Mouse (Mus musculus): ENCODE results near the gene Ranbp10. TPM values are rescaled to one million over a fixed set of nuclear protein-coding genes. Genes with fewer than 3 reads are reported as not detected.

Ranbp10 gene
- polyA plus RNA-seq, 1 experiment from 2014 or later: 11.1 TPM

GRCm38 (mm10) chr8:105801153-105801904 is 25.8 kb downstream of the Ranbp10 start:
- Histone ChIP-seq H3K4me1 (peaks cover 13% of the 10 kb centered on the region), H3K4me2 (no peak overlapping the region), H3K27ac (no peak overlapping the region), H3K27me3 (no peaks in the 10 kb centered on the region), H3K36me3 (peaks cover 13% of the 10 kb centered on the region), H3K9me3 (no peaks in the 10 kb centered on the region), H3K9ac (no peak overlapping the region), H3K4me3 (no peak overlapping the region)
- 88% methylated on average over 6 of the region's 6 CpGs for whole genome bisulfite sequencing
- ATAC-seq (ENCODE audit: insufficient number of reproducible peaks, low FRiP score, low TSS enrichment, low read depth): no peak

- Histone ChIP-seq H3K27ac (peak overlapping the region; percentile 73; the same call in 1 of the 2 replicates), H3K9me3 (no peaks in the 10 kb centered on the region), H3K4me2 (no peak overlapping the region), H3K9ac (no peak overlapping the region), H3K4me1 (peaks cover 18% of the 10 kb centered on the region), H3K4me3 (no peak overlapping the region), H3K27me3 (no peaks in the 10 kb centered on the region), H3K36me3 (0 out of 2 replicates have a peak, but pooled peaks cover 3% of the 10 kb centered on the region)
- whole genome bisulfite sequencing: 36% methylated on average over 8 of the region's 8 CpGs
- peak; percentile 61; the same call in 1 of the 2 replicates for ATAC-seq (ENCODE audit: insufficient number of reproducible peaks, low FRiP score, low TSS enrichment, low read depth)
Measured at GRCm38 (mm10) chr8:105799091-105799812, 27.9 kb downstream of the Ranbp10 start.

- no peaks in the 10 kb centered on the region for H3K36me3 ChIP-seq
- no peaks in the 10 kb centered on the region for H3K27me3 ChIP-seq
- no peak overlapping the region for H3K27ac ChIP-seq
- ATAC-seq (ENCODE audit: insufficient number of reproducible peaks, low FRiP score, low TSS enrichment, low read depth): no peak
- 80% methylated on average over 5 of the region's 5 CpGs for WGBS
- H3K4me3 ChIP-seq: no peak overlapping the region
- H3K9ac ChIP-seq: no peak overlapping the region
- H3K4me1 ChIP-seq: peaks cover 22% of the 10 kb centered on the region
- no peaks in the 10 kb centered on the region for H3K9me3 ChIP-seq
- H3K4me2 ChIP-seq: no peak overlapping the region
Measured at GRCm38 (mm10) chr8:105798408-105798807, 28.7 kb downstream of the Ranbp10 start.

GRCm38 (mm10) chr8:105795785-105796184 is 31.4 kb downstream of the Ranbp10 start:
- no peaks in the 10 kb centered on the region for H3K27me3 ChIP-seq
- H3K4me2 ChIP-seq: no peak overlapping the region
- H3K9ac ChIP-seq: no peak overlapping the region
- no peaks in the 10 kb centered on the region for H3K9me3 ChIP-seq
- no peak overlapping the region for H3K27ac ChIP-seq
- WGBS: 83% methylated on average over 1 of the region's 1 CpGs
- peaks cover 22% of the 10 kb centered on the region for H3K4me1 ChIP-seq
- no peaks in the 10 kb centered on the region for H3K36me3 ChIP-seq
- no peak overlapping the region for H3K4me3 ChIP-seq
- no peak for ATAC-seq (ENCODE audit: insufficient number of reproducible peaks, low FRiP score, low TSS enrichment, low read depth)

GRCm38 (mm10) chr8:105794009-105794598 is 33.0 kb downstream of the Ranbp10 start:
- Histone ChIP-seq H3K9me3 (no peaks in the 10 kb centered on the region), H3K4me3 (no peak overlapping the region), H3K36me3 (0 out of 2 replicates have a peak, but pooled peaks cover 3% of the 10 kb centered on the region), H3K4me2 (no peak overlapping the region), H3K27me3 (no peaks in the 10 kb centered on the region), H3K9ac (no peak overlapping the region), H3K4me1 (peaks cover 16% of the 10 kb centered on the region), H3K27ac (peak overlapping the region; percentile 50; the same call in 1 of the 2 replicates)
- 67% methylated on average over 3 of the region's 3 CpGs for WGBS
- ATAC-seq (ENCODE audit: insufficient number of reproducible peaks, low FRiP score, low TSS enrichment, low read depth): no peak

- WGBS: 84% methylated on average over 1 of the region's 1 CpGs
Measured at GRCm38 (mm10) chr8:105793331-105793730, 33.8 kb downstream of the Ranbp10 start.

GRCm38 (mm10) chr8:105789626-105790025 is 37.5 kb downstream of the Ranbp10 start:
- no peaks in the 10 kb centered on the region for H3K27me3 ChIP-seq
- H3K4me2 ChIP-seq: no peak overlapping the region
- H3K4me1 ChIP-seq: 0 out of 2 replicates have a peak, but pooled peaks cover 7% of the 10 kb centered on the region
- peaks cover 20% of the 10 kb centered on the region for H3K36me3 ChIP-seq
- H3K9me3 ChIP-seq: no peaks in the 10 kb centered on the region
- no peak overlapping the region for H3K9ac ChIP-seq
- no peak overlapping the region for H3K27ac ChIP-seq
- H3K4me3 ChIP-seq: no peak overlapping the region
- ATAC-seq (ENCODE audit: insufficient number of reproducible peaks, low FRiP score, low TSS enrichment, low read depth): no peak

More at GRCm38 (mm10) chr8:105793331-105793730, 33.8 kb downstream of the Ranbp10 start:
- 0 out of 2 replicates have a peak, but pooled peaks cover 3% of the 10 kb centered on the region for H3K36me3 ChIP-seq
- H3K4me3 ChIP-seq: no peak overlapping the region
- no peaks in the 10 kb centered on the region for H3K9me3 ChIP-seq
- no peak overlapping the region for H3K4me2 ChIP-seq
- H3K27ac ChIP-seq: no peak overlapping the region
- ATAC-seq (ENCODE audit: insufficient number of reproducible peaks, low FRiP score, low TSS enrichment, low read depth): no peak
- H3K4me1 ChIP-seq: peaks cover 9% of the 10 kb centered on the region
- H3K27me3 ChIP-seq: no peaks in the 10 kb centered on the region
- H3K9ac ChIP-seq: no peak overlapping the region

- Histone ChIP-seq H3K27ac (no peak overlapping the region), H3K27me3 (no peaks in the 10 kb centered on the region), H3K9me3 (no peaks in the 10 kb centered on the region), H3K36me3 (peaks cover 23% of the 10 kb centered on the region), H3K4me3 (no peak overlapping the region), H3K4me2 (no peak overlapping the region), H3K9ac (no peak overlapping the region), H3K4me1 (0 out of 2 replicates have a peak, but pooled peaks cover 3% of the 10 kb centered on the region)
- WGBS: 60% methylated on average over 4 of the region's 4 CpGs
- no peak for ATAC-seq (ENCODE audit: insufficient number of reproducible peaks, low FRiP score, low TSS enrichment, low read depth)
Measured at GRCm38 (mm10) chr8:105788927-105789326, 38.2 kb downstream of the Ranbp10 start.

GRCm38 (mm10) chr8:105788241-105788640 is 38.9 kb downstream of the Ranbp10 start:
- Histone ChIP-seq H3K4me1 (no peaks in the 10 kb centered on the region), H3K36me3 (peaks cover 25% of the 10 kb centered on the region), H3K4me3 (no peak overlapping the region), H3K27ac (no peak overlapping the region), H3K27me3 (no peaks in the 10 kb centered on the region), H3K9ac (no peak overlapping the region), H3K9me3 (no peaks in the 10 kb centered on the region), H3K4me2 (no peak overlapping the region)
- WGBS: 95% methylated on average over 2 of the region's 2 CpGs
- ATAC-seq (ENCODE audit: insufficient number of reproducible peaks, low FRiP score, low TSS enrichment, low read depth): no peak

GRCm38 (mm10) chr8:105780298-105780697 is 46.9 kb downstream of the Ranbp10 start:
- H3K4me2 ChIP-seq: no peak overlapping the region
- no peaks in the 10 kb centered on the region for H3K4me1 ChIP-seq
- peaks cover 80% of the 10 kb centered on the region for H3K36me3 ChIP-seq
- no peak overlapping the region for H3K4me3 ChIP-seq
- no peak for ATAC-seq (ENCODE audit: insufficient number of reproducible peaks, low FRiP score, low TSS enrichment, low read depth)
- no peaks in the 10 kb centered on the region for H3K27me3 ChIP-seq
- H3K9me3 ChIP-seq: no peaks in the 10 kb centered on the region
- no peak overlapping the region for H3K9ac ChIP-seq
- 81% methylated on average over 5 of the region's 5 CpGs for WGBS
- no peak overlapping the region for H3K27ac ChIP-seq

GRCm38 (mm10) chr8:105777833-105778232 is 49.3 kb downstream of the Ranbp10 start:
- peaks cover 91% of the 10 kb centered on the region for H3K36me3 ChIP-seq
- 88% methylated on average over 2 of the region's 2 CpGs for WGBS
- no peak for ATAC-seq (ENCODE audit: insufficient number of reproducible peaks, low FRiP score, low TSS enrichment, low read depth)

GRCm38 (mm10) chr8:105774498-105774897 is 52.7 kb downstream of the Ranbp10 start:
- Histone ChIP-seq H3K36me3 (peaks cover 91% of the 10 kb centered on the region), H3K4me3 (no peak overlapping the region), H3K27ac (no peak overlapping the region), H3K4me1 (no peaks in the 10 kb centered on the region), H3K9ac (no peak overlapping the region), H3K9me3 (no peaks in the 10 kb centered on the region), H3K4me2 (no peak overlapping the region), H3K27me3 (no peaks in the 10 kb centered on the region)
- ATAC-seq (ENCODE audit: insufficient number of reproducible peaks, low FRiP score, low TSS enrichment, low read depth): no peak
- 92% methylated on average over 5 of the region's 5 CpGs for WGBS

More at GRCm38 (mm10) chr8:105777833-105778232, 49.3 kb downstream of the Ranbp10 start:
- Histone ChIP-seq H3K4me3 (no peak overlapping the region), H3K9ac (no peak overlapping the region), H3K9me3 (no peaks in the 10 kb centered on the region), H3K27ac (no peak overlapping the region), H3K4me2 (no peak overlapping the region), H3K4me1 (no peaks in the 10 kb centered on the region), H3K27me3 (no peaks in the 10 kb centered on the region)

Measured in limb, embryonic 15.5 days (tissue).